Mouse (Mus musculus) neural tube, embryonic 15.5 days (tissue): Measurements from ENCODE around the gene Plxna2. TPM values are rescaled to one million over a fixed set of nuclear protein-coding genes. Genes with fewer than 3 reads are reported as not detected.

Source experiments
- ATAC-seq: fragments of 200-750 bp; cut with Nextera tagmentation; 2 replicates; pipeline ENCODE4 v1.8.0; 2017; ENCODE audit warnings: mild to moderate bottlenecking, moderate TSS enrichment, moderate library complexity; ENCODE audit not compliant: low FRiP score
- H3K27ac ChIP-seq: fragments of 300-500 bp; sonication (generic); replicated peaks from 2 replicates; pipeline ENCODE4 v1.5.1; 2015; ENCODE audit warnings: mild to moderate bottlenecking, inconsistent platforms
- H3K27me3 ChIP-seq: fragments of 300-500 bp; sonication (generic); replicated peaks from 2 replicates; pipeline ENCODE4 v1.6.1; 2015; ENCODE audit warnings: inconsistent platforms
- H3K36me3 ChIP-seq: fragments of 300-500 bp; sonication (generic); 2 replicates; pipeline ENCODE4 v1.6.1; 2015; ENCODE audit warnings: inconsistent platforms
- H3K4me1 ChIP-seq: fragments of 300-500 bp; sonication (generic); 2 replicates; pipeline ENCODE4 v1.6.1; 2015; ENCODE audit warnings: inconsistent platforms
- H3K4me2 ChIP-seq: fragments of 300-500 bp; sonication (generic); 2 replicates; pipeline ENCODE4 v1.6.1; 2015; ENCODE audit warnings: inconsistent platforms, mild to moderate bottlenecking, moderate library complexity
- H3K4me3 ChIP-seq: fragments of 300-500 bp; sonication (generic); replicated peaks from 2 replicates; pipeline ENCODE4 v1.5.1; 2015; ENCODE audit warnings: mild to moderate bottlenecking, inconsistent platforms
- H3K9ac ChIP-seq: fragments of 300-500 bp; sonication (generic); replicated peaks from 2 replicates; pipeline ENCODE4 v1.6.1; 2015; ENCODE audit warnings: mild to moderate bottlenecking, inconsistent platforms
- H3K9me3 ChIP-seq: fragments of 300-500 bp; sonication (generic); replicated peaks from 2 replicates; pipeline ENCODE4 v1.6.1; 2016; ENCODE audit warnings: inconsistent platforms
- WGBS: fragments of 180-500 bp; shearing (Covaris S2); methylation state at CpG from one replicate; pipeline ENCODE4 v1.1.7; 2015; ENCODE audit warnings: mixed read lengths; 5-methylcytosine and 5-hydroxymethylcytosine counted together
- polyA plus RNA-seq: library from polyadenylated mRNA; unstranded; fragments of >200 nt; fragmentation: Nextera tagmentation; extraction: Ambion mirVana; gene quantifications from 2 replicates; pipeline ENCODE4 v1.2.1, GENCODE M21; 2015

Gene Plxna2
- polyA plus RNA-seq, 1 experiment from 2014 or later = 42.4 TPM

DNA sequence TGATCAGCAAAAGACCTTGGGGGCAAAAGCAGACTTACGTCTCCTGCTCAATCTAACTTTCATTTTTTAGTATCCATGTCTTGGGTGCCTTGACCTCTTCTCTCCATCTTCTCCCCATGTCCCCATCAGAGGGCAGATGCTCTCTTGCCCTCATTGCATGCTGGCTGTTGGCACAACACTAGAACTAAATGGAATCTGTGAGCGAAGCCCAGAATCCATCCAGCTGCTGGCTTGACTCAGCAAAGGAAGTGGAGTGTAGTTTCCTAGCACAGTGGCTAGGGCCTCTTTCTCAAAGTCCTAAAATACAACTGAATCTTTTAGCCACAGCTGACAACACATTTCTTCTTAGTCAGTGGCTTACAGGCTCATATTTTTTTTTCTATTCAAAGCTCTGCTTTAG lies 138.4 kb downstream of the Plxna2 start:
- H3K4me2 ChIP-seq = no peak overlapping the region
- H3K4me3 ChIP-seq = no peak overlapping the region
- WGBS = 50% methylated on average over 2 of the region's 2 CpGs
- peaks cover 60% of the 10 kb centered on the region for H3K36me3 ChIP-seq
- H3K4me1 ChIP-seq = no peaks in the 10 kb centered on the region
- ATAC-seq = no peak
- no peaks in the 10 kb centered on the region for H3K27me3 ChIP-seq
- H3K9ac ChIP-seq = no peak overlapping the region
- H3K9me3 ChIP-seq = no peaks in the 10 kb centered on the region
- H3K27ac ChIP-seq = no peak overlapping the region

DNA sequence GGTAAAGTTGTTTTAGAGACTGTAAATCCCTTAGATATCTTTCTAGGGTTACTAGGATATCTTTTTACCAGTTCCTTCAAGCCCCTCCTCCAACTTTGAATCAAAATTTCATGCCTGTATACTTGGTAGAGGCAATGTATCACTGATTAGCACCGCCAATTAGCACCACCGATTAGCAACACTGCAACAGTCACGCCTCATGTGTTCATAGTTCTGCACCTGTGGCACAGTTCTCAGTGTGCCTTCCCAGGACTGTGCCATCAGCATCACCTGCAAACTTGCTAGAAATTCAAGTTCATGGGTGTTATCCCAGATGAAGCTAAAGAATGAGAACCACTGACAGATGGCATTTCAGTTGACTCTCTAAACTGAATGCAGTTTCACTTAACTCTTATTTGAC lies 138.8 kb downstream of the Plxna2 start:
- ATAC-seq = no peak

DNA sequence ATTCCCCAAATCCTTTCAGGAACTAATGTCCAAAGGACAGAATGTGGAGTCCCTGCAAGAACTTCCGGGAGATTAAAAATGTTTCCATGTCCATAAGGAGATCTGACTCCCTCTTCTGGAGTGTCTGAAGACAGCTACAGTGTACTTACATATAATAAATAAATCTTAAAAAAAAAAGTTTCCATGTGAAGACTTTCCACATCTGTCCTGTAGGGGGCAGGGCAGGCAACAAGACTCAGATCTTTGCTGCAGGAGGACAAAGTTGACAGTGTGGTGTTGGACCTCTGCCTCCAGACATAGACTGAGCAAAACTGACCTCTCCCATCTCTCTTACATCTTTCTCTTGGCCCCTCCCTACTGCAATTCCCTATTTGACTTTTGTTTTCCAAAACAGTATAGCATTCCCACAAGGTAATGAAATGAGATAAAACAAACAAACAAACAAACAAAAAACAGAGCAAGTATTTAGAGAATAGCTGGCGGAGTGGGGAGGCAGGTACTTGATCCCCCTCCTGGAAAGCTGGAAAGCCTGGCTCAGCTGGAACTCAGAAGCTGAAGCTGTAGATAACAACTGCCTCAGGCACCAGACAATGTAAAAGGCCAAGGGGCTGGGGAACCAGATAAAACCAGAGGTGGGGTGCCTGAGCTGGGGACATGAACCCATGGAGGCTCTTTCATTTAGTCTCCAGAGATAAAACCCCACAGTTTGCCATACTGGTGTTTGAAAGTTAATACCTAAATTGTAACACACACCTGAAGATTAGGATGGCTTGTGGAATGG lies 143.6 kb downstream of the Plxna2 start:
- H3K36me3 ChIP-seq = peaks cover 74% of the 10 kb centered on the region
- H3K4me2 ChIP-seq = no peak overlapping the region
- H3K4me1 ChIP-seq = peaks cover 3% of the 10 kb centered on the region; the same call in 1 of the 2 replicates
- no peak overlapping the region for H3K9ac ChIP-seq
- no peak overlapping the region for H3K4me3 ChIP-seq
- no peak for ATAC-seq
- WGBS = 89% methylated on average over 2 of the region's 2 CpGs
- H3K27me3 ChIP-seq = no peaks in the 10 kb centered on the region
- no peak overlapping the region for H3K27ac ChIP-seq
- H3K9me3 ChIP-seq = no peaks in the 10 kb centered on the region

More for the DNA sequence above, 138.8 kb downstream of the Plxna2 start:
- no peak overlapping the region for H3K27ac ChIP-seq
- no peak overlapping the region for H3K4me2 ChIP-seq
- no peaks in the 10 kb centered on the region for H3K27me3 ChIP-seq
- H3K4me1 ChIP-seq = no peaks in the 10 kb centered on the region
- no peaks in the 10 kb centered on the region for H3K9me3 ChIP-seq
- H3K9ac ChIP-seq = no peak overlapping the region
- H3K36me3 ChIP-seq = peaks cover 58% of the 10 kb centered on the region
- no peak overlapping the region for H3K4me3 ChIP-seq
- WGBS = 42% methylated on average over 3 of the region's 3 CpGs

DNA sequence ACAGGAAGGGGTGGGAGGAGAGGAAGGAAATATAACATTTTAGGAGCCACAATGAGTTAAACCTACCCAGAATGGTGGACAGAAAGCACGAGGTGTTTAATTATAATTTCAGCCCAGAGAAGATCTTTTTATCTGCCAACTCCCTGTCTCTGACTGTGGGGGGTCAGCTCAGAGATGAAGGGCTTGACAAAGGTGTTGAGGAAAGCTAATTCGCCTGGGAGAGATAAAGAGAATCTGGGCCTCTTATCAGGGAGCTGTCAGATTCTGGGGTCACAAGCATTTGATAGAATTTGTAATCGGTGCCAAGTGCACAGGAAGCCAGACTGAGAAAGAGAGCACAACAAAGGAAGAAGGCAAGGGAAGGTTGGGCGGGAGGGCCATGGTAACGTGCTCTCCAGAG lies 144.9 kb downstream of the Plxna2 start:
- Histone ChIP-seq H3K4me1 (peaks cover 3% of the 10 kb centered on the region; the same call in 1 of the 2 replicates), H3K9ac (no peak overlapping the region), H3K9me3 (no peaks in the 10 kb centered on the region), H3K27me3 (no peaks in the 10 kb centered on the region), H3K4me3 (no peak overlapping the region), H3K27ac (no peak overlapping the region), H3K36me3 (peaks cover 72% of the 10 kb centered on the region), H3K4me2 (no peak overlapping the region)
- ATAC-seq = no peak
- 78% methylated on average over 5 of the region's 5 CpGs for WGBS

DNA sequence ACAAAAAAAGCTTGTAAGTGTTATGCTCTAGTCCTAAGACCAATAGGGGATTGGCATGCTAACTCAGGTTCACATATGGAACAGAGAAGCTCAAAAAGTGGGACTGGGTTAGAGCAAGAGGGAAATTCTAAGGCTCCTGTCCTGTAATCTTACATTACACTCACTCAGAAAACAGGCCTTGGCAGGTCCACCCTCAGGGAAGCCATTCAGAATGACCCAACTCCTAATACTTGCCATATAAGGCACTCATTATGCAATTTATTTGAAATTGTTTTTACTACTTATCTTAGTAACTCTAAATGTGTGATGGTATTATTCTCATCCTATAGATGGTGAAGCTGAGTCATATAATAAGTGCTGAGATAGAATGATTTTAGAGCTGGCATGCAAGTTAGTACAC lies 146.9 kb downstream of the Plxna2 start:
- peaks cover 3% of the 10 kb centered on the region; the same call in 1 of the 2 replicates for H3K4me1 ChIP-seq
- no peak overlapping the region for H3K27ac ChIP-seq
- H3K9me3 ChIP-seq = no peaks in the 10 kb centered on the region
- no peaks in the 10 kb centered on the region for H3K27me3 ChIP-seq
- H3K36me3 ChIP-seq = peaks cover 70% of the 10 kb centered on the region
- H3K4me3 ChIP-seq = no peak overlapping the region
- no peak for ATAC-seq
- no peak overlapping the region for H3K4me2 ChIP-seq
- H3K9ac ChIP-seq = no peak overlapping the region

DNA sequence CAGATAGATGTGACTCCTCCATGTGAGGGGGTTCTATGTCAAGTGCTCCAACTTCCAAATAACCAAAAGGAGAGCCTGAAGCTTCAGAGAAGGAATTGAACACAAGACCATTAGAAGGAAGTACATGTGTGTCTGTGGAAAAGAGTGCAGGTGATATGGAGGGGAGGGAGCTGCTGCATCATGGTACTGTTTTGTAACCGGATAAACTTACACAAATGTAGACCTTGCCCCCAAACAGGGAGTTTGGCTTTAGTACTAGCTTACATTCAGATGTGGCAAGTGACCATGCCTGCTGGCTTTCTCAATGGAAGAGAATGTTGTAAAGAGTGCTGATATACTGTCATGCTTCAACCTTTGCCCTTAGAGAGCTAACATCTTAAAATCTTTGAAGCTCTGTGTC lies 150.8 kb downstream of the Plxna2 start:
- Histone ChIP-seq H3K9ac (no peak overlapping the region), H3K27ac (no peak overlapping the region), H3K4me3 (no peak overlapping the region), H3K4me1 (peaks cover 3% of the 10 kb centered on the region; the same call in 1 of the 2 replicates), H3K27me3 (no peaks in the 10 kb centered on the region), H3K4me2 (no peak overlapping the region), H3K36me3 (peaks cover 51% of the 10 kb centered on the region), H3K9me3 (no peaks in the 10 kb centered on the region)
- ATAC-seq = no peak
- WGBS = 84% methylated on average over 1 of the region's 1 CpGs

DNA sequence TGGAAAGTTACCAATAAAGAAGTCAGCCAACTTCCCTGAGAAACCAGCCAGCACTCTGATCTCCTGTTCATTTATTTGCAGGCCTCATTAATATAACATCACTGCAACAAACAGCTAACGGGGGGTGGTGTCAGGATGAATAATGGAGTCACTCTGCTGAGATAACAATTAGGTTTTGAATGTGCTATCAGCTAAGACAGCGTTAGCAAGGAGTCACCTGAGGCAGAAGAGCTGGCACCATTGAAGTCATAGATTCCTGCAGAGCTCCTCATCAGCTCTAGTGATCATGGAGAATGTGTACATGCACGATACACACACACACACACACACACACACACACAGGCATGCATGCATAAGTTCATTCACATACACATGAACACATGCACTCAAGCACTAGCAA lies 154.0 kb downstream of the Plxna2 start:
- Histone ChIP-seq H3K36me3 (peaks cover 48% of the 10 kb centered on the region), H3K4me3 (no peak overlapping the region), H3K27ac (no peak overlapping the region), H3K9me3 (no peaks in the 10 kb centered on the region), H3K4me1 (no peaks in the 10 kb centered on the region), H3K4me2 (no peak overlapping the region), H3K27me3 (no peaks in the 10 kb centered on the region), H3K9ac (no peak overlapping the region)
- WGBS = 33% methylated on average over 3 of the region's 3 CpGs
- no peak for ATAC-seq

DNA sequence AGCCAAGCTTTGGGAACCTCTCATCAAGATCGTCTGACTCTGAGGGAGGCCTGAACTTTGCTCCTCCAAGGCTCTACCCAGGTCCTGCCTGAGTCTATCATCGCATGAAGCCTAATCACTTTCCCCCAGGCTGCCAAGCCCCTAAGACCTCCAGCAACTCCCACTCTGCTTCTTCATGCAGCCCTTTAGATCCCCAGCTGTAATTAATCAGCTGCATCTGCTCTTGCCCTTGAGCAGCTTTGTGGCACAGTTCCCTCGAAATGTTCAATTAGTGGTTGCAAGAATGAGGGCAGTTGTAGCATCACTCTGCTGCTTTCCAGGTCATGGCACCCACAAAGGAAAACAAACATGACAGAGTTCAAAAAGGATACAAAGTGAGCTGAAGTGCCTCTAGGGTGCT lies 155.9 kb downstream of the Plxna2 start:
- Histone ChIP-seq H3K27me3 (no peaks in the 10 kb centered on the region), H3K36me3 (peaks cover 45% of the 10 kb centered on the region), H3K4me3 (no peak overlapping the region), H3K27ac (no peak overlapping the region), H3K9me3 (no peaks in the 10 kb centered on the region), H3K4me1 (no peaks in the 10 kb centered on the region), H3K4me2 (no peak overlapping the region), H3K9ac (no peak overlapping the region)
- no peak for ATAC-seq
- WGBS = 48% methylated on average over 3 of the region's 3 CpGs

DNA sequence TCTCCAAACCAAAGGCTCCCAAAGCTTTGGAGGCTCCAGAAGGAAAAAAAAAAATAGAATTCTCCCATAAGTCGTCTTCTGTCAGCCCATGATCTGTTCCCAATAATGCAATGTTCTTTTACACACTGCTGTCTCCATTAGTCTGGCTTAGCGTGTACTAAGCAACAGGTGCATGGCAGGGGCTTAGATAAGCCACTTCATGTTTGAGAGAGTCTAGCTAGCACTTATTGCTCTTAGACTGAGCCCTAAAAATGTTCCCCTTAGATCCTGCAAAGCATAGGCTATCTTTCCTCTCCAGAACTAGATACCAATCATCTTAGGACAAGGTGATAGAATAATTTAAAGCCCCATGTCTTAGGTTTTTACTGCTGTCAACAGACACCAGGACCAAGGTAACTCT lies 156.3 kb downstream of the Plxna2 start:
- H3K36me3 ChIP-seq = peaks cover 46% of the 10 kb centered on the region
- no peak overlapping the region for H3K4me3 ChIP-seq
- no peaks in the 10 kb centered on the region for H3K4me1 ChIP-seq
- no peak overlapping the region for H3K9ac ChIP-seq
- no peaks in the 10 kb centered on the region for H3K27me3 ChIP-seq
- H3K4me2 ChIP-seq = no peak overlapping the region
- ATAC-seq = no peak
- WGBS = 87% methylated on average over 2 of the region's 2 CpGs
- no peaks in the 10 kb centered on the region for H3K9me3 ChIP-seq
- H3K27ac ChIP-seq = no peak overlapping the region

DNA sequence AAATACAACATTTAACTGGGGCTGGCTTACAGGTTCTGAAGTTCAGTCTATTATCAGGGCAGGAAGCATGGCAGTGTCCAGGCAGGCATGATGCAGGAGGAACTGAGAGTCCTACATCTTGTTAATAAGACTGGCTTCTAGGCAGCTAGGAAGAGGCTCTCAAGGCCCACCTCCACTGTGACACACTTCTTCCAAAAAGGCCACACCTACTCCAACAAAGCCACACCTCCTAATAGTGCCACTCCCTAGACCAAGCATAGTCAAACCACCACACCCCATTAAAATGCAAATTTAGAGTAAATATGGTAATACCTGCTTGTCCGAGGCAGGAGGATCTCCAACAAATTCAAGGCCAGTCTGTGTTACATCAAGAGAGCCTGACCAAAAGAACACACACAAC lies 156.7 kb downstream of the Plxna2 start:
- Histone ChIP-seq H3K4me3 (no peak overlapping the region), H3K4me2 (no peak overlapping the region), H3K27me3 (no peaks in the 10 kb centered on the region), H3K36me3 (peaks cover 45% of the 10 kb centered on the region), H3K9me3 (no peaks in the 10 kb centered on the region), H3K4me1 (no peaks in the 10 kb centered on the region), H3K27ac (no peak overlapping the region), H3K9ac (no peak overlapping the region)
- no peak for ATAC-seq
- WGBS = 71% methylated on average over 1 of the region's 1 CpGs

DNA sequence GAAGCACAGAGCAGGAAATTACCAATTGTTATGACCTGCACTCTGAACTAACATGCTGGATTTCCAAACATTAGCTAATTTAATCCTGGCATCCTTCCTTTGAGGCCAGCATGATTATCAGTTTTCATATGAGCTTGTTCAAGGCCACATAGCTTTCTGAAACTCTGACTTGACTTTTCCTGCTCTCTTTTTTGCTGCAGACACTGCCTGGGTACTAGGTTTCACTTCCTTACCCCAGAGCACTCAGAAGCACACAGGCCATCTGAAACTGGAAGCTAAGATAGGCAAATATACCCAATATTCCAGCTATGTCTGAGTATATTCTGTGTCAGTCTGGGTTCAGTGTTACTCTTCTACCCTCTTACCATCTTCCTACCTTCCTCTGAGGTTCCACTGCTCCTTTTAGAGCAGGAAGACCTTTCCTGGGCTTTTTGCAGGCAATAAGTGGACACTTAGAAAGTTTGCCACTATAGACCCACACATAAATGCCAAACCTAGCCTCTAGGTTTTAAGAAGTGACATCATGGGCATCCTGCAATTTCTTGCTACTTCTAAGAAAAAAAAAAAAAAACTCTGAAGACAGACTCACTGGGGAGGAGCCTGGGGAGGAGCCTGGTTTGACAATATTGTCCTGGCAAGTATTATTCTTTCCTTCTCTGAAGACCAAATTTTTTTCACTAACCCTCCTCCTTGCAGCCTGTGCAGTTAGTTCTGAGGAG lies 157.8 kb downstream of the Plxna2 start:
- Histone ChIP-seq H3K4me3 (no peak overlapping the region), H3K9ac (no peak overlapping the region), H3K4me2 (no peak overlapping the region), H3K27ac (no peak overlapping the region), H3K4me1 (peaks cover 5% of the 10 kb centered on the region; the same call in 1 of the 2 replicates), H3K36me3 (peaks cover 53% of the 10 kb centered on the region), H3K27me3 (no peaks in the 10 kb centered on the region), H3K9me3 (no peaks in the 10 kb centered on the region)
- ATAC-seq = no peak
